Mouse (Mus musculus): ENCODE results near the gene Vwa3b. TPM values are rescaled to one million over a fixed set of nuclear protein-coding genes. Genes with fewer than 3 reads are reported as not detected.

The Vwa3b gene
- polyA plus RNA-seq, 1 experiment from 2014 or later = 0.40 TPM

- WGBS = 84% methylated on average over 5 of the region's 5 CpGs
- no peak overlapping the region for H3K4me3 ChIP-seq
- no peak for ATAC-seq (ENCODE audit: borderline replicate concordance, extremely low read depth, low FRiP score, low TSS enrichment)
- no peaks in the 10 kb centered on the region for H3K27me3 ChIP-seq
- H3K9me3 ChIP-seq = no peaks in the 10 kb centered on the region
- H3K4me2 ChIP-seq = no peak overlapping the region
- H3K27ac ChIP-seq = no peak overlapping the region
- H3K9ac ChIP-seq = no peak overlapping the region
- no peaks in the 10 kb centered on the region for H3K36me3 ChIP-seq
- no peaks in the 10 kb centered on the region for H3K4me1 ChIP-seq
Observed at GRCm38 (mm10) chr1:37219593-37219992, 193.2 kb downstream of the Vwa3b start.

DNA sequence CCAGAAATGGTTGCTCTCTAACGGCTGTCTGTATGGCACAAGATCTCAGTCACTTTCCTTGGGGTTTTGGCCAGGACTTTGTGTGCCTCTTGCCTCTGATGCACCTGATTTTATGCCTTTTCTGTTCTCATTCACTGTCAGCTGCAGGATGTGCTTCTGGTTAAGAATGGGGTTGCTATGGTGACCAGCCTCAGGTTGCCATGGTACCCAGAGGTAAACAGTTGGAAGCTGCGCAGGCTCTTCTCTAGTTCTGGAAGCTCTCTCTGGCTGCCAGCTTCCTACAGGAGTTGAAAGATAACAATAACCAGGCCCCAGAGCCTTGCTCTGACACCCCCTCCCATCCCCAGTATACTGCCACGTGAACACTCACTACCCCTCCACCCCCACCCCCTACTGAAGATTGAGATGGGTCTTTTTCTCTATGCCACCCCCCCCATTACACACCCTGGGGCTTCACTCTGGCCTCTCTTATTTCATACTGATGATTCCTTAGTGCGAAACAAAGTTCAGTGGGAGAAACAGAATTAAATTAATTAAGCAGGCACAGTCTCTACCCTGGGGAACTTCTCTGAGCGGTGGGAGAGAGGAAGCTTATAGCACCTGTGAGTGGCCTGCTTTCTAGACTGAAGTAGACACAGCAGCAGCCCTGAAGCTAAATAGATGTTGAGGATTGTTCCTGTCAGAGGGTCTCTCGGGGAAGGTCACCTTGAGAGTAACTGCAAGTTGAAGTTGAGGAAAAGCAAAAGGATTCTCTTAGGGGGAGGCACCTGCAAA, 193.9 kb downstream of the Vwa3b start:
- no peaks in the 10 kb centered on the region for H3K36me3 ChIP-seq
- no peaks in the 10 kb centered on the region for H3K4me1 ChIP-seq
- H3K4me2 ChIP-seq = no peak overlapping the region
- H3K4me3 ChIP-seq = no peak overlapping the region
- H3K27me3 ChIP-seq = no peaks in the 10 kb centered on the region
- 51% methylated on average over 6 of the region's 6 CpGs for WGBS
- no peak overlapping the region for H3K9ac ChIP-seq
- no peak for ATAC-seq (ENCODE audit: borderline replicate concordance, extremely low read depth, low FRiP score, low TSS enrichment)
- H3K9me3 ChIP-seq = no peaks in the 10 kb centered on the region
- no peak overlapping the region for H3K27ac ChIP-seq

GRCm38 (mm10) chr1:37222002-37222401, 195.6 kb downstream of the Vwa3b start:
- Histone ChIP-seq H3K9ac (no peak overlapping the region), H3K4me3 (no peak overlapping the region), H3K27ac (no peak overlapping the region), H3K4me1 (no peaks in the 10 kb centered on the region), H3K4me2 (no peak overlapping the region), H3K27me3 (no peaks in the 10 kb centered on the region), H3K9me3 (no peaks in the 10 kb centered on the region), H3K36me3 (no peaks in the 10 kb centered on the region)
- ATAC-seq (ENCODE audit: borderline replicate concordance, extremely low read depth, low FRiP score, low TSS enrichment) = no peak
- WGBS = 55% methylated on average over 7 of the region's 7 CpGs

GRCm38 (mm10) chr1:37230404-37230803, 204.0 kb downstream of the Vwa3b start:
- 55% methylated on average over 6 of the region's 6 CpGs for WGBS
- Histone ChIP-seq H3K9ac (no peak overlapping the region), H3K4me1 (no peaks in the 10 kb centered on the region), H3K36me3 (no peaks in the 10 kb centered on the region), H3K27me3 (no peaks in the 10 kb centered on the region), H3K9me3 (no peaks in the 10 kb centered on the region), H3K4me2 (no peak overlapping the region), H3K4me3 (no peak overlapping the region), H3K27ac (no peak overlapping the region)
- no peak for ATAC-seq (ENCODE audit: borderline replicate concordance, extremely low read depth, low FRiP score, low TSS enrichment)

GRCm38 (mm10) chr1:37231295-37231701, 204.9 kb downstream of the Vwa3b start:
- ATAC-seq (ENCODE audit: borderline replicate concordance, extremely low read depth, low FRiP score, low TSS enrichment) = no peak
- Histone ChIP-seq H3K27ac (no peak overlapping the region), H3K9me3 (no peaks in the 10 kb centered on the region), H3K4me1 (no peaks in the 10 kb centered on the region), H3K36me3 (no peaks in the 10 kb centered on the region), H3K4me3 (no peak overlapping the region), H3K9ac (no peak overlapping the region), H3K27me3 (no peaks in the 10 kb centered on the region), H3K4me2 (0 out of 2 replicates have a peak overlapping the region, but pooled peaks have one; percentile 5)
- 26% methylated on average over 6 of the region's 6 CpGs for WGBS

Other genes starting within 250 kb of the Vwa3b start
- 9.9 and 11.4 TPM in 2 replicates for gene Tmem131, start 82.9 kb upstream of the Vwa3b start, polyA plus RNA-seq (2015; fragmentation: Nextera tagmentation; extraction: Ambion mirVana)
- not detected in 2 replicates for gene Cnga3, start 187.8 kb downstream of the Vwa3b start, polyA plus RNA-seq (2015; fragmentation: Nextera tagmentation; extraction: Ambion mirVana)

Data from lung, embryonic 15.5 days (tissue).